Mouse (Mus musculus): ENCODE measurements at regions not wholly inside any gene's neighbourhood (a gene's known extent, or its start where the extent isn't known, plus 50 kb on each side); places are given as distances from the start of the nearest gene placed in this dataset.

DNA sequence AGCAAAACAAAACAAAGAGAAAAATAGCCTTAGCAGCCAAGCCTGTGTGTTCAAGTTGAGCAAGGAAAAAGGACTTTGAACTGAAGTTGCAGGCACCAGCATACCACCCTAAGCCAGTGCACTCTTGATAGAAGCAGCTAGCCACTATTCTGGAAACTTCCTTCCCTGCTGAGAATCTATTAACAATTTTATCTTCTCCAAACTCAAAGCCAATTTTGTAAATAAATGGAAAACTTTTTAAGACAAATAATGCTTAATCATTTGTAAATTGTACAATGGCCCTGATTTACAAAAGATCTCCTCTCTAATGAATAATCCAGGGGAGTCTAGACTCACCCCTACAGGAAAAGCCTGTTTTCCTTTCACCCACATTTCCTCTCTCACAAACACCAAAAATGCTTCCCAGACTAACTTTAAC is 146.7 kb upstream of the Cited2 start:
- Histone ChIP-seq H3K4me1 (ENCODE audit: control insufficient read depth, insufficient read depth, low read length) (peaks cover 10% of the 10 kb centered on the region; the same call in 1 of the 2 replicates), H3K36me3 (ENCODE audit: control insufficient read depth, insufficient read depth, low read length) (no peaks in the 10 kb centered on the region), H3K27ac (ENCODE audit: insufficient read depth, low read depth, low read length) (peak overlapping the region; percentile 98), H3K27me3 (replicated peaks; ENCODE audit: control insufficient read depth, insufficient read depth, low read length) (no peaks in the 10 kb centered on the region), H3K4me3 (ENCODE audit: insufficient read depth, low read depth, low read length) (no peak overlapping the region)
- peak; percentile 84 for DNase-seq
- no peak for TF ChIP-seq CTCF (conservative IDR thresholded peaks at IDR 0.05; ENCODE audit: insufficient read depth, insufficient read length, low read depth, low read length)
- no peak for TF ChIP-seq POLR2A (IDR thresholded peaks at IDR 0.05; ENCODE audit: low read depth, low read length)

DNA sequence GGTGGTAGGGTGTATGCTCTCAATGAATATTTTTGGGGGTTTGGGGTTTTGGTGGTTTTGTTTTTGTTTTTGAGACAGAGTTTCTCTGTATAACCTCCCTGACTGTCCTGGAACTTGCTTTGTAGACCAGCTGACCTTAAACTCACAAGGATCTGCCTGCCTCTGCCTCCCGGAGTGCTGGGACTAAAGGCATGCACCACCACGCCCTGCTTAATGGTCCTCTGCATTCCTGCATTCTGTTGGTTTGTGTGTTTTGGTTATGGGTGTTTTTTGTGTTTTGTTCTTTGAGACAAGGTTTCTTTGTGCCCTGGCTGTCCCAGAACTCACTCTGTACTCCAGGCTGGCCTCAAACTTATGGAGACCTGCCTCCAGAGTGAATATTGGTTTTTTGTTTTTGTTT is 143.6 kb upstream of the Cited2 start:
- Histone ChIP-seq H3K4me1 (ENCODE audit: control insufficient read depth, insufficient read depth, low read length) (peaks cover 10% of the 10 kb centered on the region; the same call in 1 of the 2 replicates), H3K4me3 (ENCODE audit: insufficient read depth, low read depth, low read length) (no peak overlapping the region), H3K27me3 (replicated peaks; ENCODE audit: control insufficient read depth, insufficient read depth, low read length) (no peaks in the 10 kb centered on the region), H3K27ac (ENCODE audit: insufficient read depth, low read depth, low read length) (no peak overlapping the region), H3K36me3 (ENCODE audit: control insufficient read depth, insufficient read depth, low read length) (no peaks in the 10 kb centered on the region)
- no peak for DNase-seq
- WGBS: 72% methylated on average over 2 of the region's 2 CpGs
- no peak for TF ChIP-seq POLR2A (IDR thresholded peaks at IDR 0.05; ENCODE audit: low read depth, low read length)
- TF ChIP-seq CTCF (conservative IDR thresholded peaks at IDR 0.05; ENCODE audit: insufficient read depth, insufficient read length, low read depth, low read length): no peak

DNA sequence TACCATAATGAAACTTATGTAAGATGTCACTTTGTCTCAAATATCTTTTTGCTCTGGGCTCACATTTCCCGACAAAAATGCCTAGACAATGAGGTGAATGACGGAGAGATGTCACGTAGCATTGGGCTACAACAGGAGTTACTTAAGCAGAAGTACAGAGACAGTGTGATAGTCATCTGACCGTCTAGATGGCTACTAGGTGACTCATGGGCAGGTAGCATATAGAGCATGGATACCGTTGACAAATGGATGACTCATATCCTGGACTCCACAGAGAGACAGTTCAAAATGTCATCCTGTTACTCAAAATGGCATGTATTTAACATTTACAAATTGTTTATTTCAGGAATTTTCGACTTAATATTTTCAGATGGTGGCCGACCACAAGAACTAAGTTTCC is 138.2 kb upstream of the Cited2 start:
- TF ChIP-seq POLR2A (IDR thresholded peaks at IDR 0.05; ENCODE audit: low read depth, low read length) (no peak), CTCF (conservative IDR thresholded peaks at IDR 0.05; ENCODE audit: insufficient read depth, insufficient read length, low read depth, low read length) (no peak)
- Histone ChIP-seq H3K4me3 (ENCODE audit: insufficient read depth, low read depth, low read length) (no peak overlapping the region), H3K4me1 (ENCODE audit: control insufficient read depth, insufficient read depth, low read length) (no peaks in the 10 kb centered on the region), H3K36me3 (ENCODE audit: control insufficient read depth, insufficient read depth, low read length) (no peaks in the 10 kb centered on the region), H3K27me3 (replicated peaks; ENCODE audit: control insufficient read depth, insufficient read depth, low read length) (no peaks in the 10 kb centered on the region), H3K27ac (ENCODE audit: insufficient read depth, low read depth, low read length) (no peak overlapping the region)
- whole genome bisulfite sequencing: 86% methylated on average over 7 of the region's 7 CpGs
- no peak for DNase-seq

DNA sequence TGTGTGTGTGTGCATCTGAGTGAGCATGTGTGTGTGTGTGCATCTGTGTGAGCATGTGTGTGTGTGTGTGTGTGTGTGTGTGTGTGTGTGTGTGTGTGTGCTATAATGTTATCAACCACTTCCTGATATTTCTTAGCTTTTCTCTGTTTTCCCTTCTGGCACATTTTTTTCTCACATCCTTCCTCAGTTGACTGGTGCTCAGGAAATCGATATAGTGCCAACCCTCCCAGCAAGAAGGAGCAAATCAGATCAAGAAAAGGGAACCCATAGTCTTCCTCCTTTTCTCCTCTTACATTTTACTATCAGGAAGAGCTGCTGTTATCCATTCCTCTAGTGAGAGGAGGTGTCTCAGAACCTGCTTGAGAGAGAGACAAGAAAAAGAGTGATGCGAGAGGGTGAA is 136.1 kb upstream of the Cited2 start:
- Histone ChIP-seq H3K4me3 (ENCODE audit: insufficient read depth, low read depth, low read length) (no peak overlapping the region), H3K27ac (ENCODE audit: insufficient read depth, low read depth, low read length) (no peak overlapping the region), H3K27me3 (replicated peaks; ENCODE audit: control insufficient read depth, insufficient read depth, low read length) (no peaks in the 10 kb centered on the region), H3K36me3 (ENCODE audit: control insufficient read depth, insufficient read depth, low read length) (no peaks in the 10 kb centered on the region), H3K4me1 (ENCODE audit: control insufficient read depth, insufficient read depth, low read length) (no peaks in the 10 kb centered on the region)
- no peak for DNase-seq
- WGBS: 91% methylated on average over 2 of the region's 2 CpGs
- TF ChIP-seq CTCF (conservative IDR thresholded peaks at IDR 0.05; ENCODE audit: insufficient read depth, insufficient read length, low read depth, low read length) (no peak), POLR2A (IDR thresholded peaks at IDR 0.05; ENCODE audit: low read depth, low read length) (no peak)

DNA sequence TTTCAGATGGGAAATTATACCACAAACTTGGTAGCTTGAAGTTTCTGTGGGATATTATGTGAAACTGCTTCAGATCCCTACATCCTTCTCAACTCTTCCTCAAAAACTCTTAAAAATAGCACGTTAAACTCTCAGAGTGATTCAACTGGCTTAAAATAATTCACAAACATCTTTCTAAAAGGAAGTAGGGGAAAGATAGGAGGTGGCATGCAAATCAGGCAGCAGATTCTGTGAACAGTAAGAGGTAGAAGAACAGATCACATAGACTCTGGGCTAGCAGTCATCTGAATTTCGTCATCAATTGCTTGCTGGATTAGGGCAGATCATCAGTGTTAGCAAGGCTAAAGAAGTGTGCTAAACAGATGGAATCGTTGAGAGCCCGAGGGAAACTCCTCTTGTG is 133.9 kb upstream of the Cited2 start:
- Histone ChIP-seq H3K4me3 (ENCODE audit: insufficient read depth, low read depth, low read length) (no peak overlapping the region), H3K27me3 (replicated peaks; ENCODE audit: control insufficient read depth, insufficient read depth, low read length) (no peaks in the 10 kb centered on the region), H3K4me1 (ENCODE audit: control insufficient read depth, insufficient read depth, low read length) (no peaks in the 10 kb centered on the region), H3K27ac (ENCODE audit: insufficient read depth, low read depth, low read length) (no peak overlapping the region), H3K36me3 (ENCODE audit: control insufficient read depth, insufficient read depth, low read length) (no peaks in the 10 kb centered on the region)
- no peak for DNase-seq
- 79% methylated on average over 4 of the region's 4 CpGs for WGBS
- TF ChIP-seq POLR2A (IDR thresholded peaks at IDR 0.05; ENCODE audit: low read depth, low read length): no peak
- TF ChIP-seq CTCF (conservative IDR thresholded peaks at IDR 0.05; ENCODE audit: insufficient read depth, insufficient read length, low read depth, low read length): no peak

DNA sequence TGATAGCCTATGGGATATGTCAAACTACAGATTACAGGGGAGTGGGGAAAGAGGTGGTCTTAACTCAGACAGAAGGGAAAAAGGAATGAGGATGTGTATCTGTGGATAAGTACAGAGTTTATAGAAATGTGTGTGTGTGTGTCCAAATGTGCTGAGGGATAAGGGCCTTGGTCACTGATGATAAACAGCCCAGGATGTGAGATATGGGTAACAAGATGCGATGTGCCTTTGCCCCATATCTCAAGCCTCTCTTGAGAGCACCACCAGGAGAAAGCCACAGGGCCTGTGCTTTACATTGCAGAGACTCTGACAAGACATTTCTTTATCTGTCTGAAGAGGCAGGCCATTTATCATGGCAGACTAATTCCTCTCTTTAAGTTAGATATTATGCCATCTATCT is 132.8 kb upstream of the Cited2 start:
- 100% methylated on average over 1 of the region's 1 CpGs for WGBS
- H3K4me3 ChIP-seq (ENCODE audit: insufficient read depth, low read depth, low read length): no peak overlapping the region

DNA sequence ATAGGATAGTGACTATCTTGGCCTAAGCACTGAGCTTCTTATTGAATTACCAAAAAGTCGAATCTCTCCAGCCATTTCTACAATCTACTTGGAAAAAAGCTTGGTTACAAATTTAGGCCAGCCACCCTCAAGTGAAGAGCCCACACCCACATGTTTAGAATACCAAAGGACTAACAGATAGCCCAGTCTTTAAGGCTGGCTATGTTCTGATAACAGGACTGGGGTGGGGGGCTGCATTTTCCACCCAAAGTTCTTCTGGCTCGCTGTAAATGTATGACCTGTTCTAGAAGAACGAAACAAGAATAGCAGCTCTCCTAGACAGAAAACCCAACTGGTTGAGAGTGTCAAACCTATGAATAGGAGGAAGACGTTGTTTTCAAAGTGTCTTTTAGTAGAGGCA is 130.6 kb upstream of the Cited2 start:
- TF ChIP-seq CTCF (conservative IDR thresholded peaks at IDR 0.05; ENCODE audit: insufficient read depth, insufficient read length, low read depth, low read length): no peak
- TF ChIP-seq POLR2A (IDR thresholded peaks at IDR 0.05; ENCODE audit: low read depth, low read length): no peak
- Histone ChIP-seq H3K4me1 (ENCODE audit: control insufficient read depth, insufficient read depth, low read length) (no peaks in the 10 kb centered on the region), H3K36me3 (ENCODE audit: control insufficient read depth, insufficient read depth, low read length) (no peaks in the 10 kb centered on the region), H3K27me3 (replicated peaks; ENCODE audit: control insufficient read depth, insufficient read depth, low read length) (no peaks in the 10 kb centered on the region), H3K27ac (ENCODE audit: insufficient read depth, low read depth, low read length) (no peak overlapping the region), H3K4me3 (ENCODE audit: insufficient read depth, low read depth, low read length) (no peak overlapping the region)
- WGBS: 89% methylated on average over 4 of the region's 4 CpGs
- no peak for DNase-seq

More for the DNA sequence above, 132.8 kb upstream of the Cited2 start:
- TF ChIP-seq CTCF (conservative IDR thresholded peaks at IDR 0.05; ENCODE audit: insufficient read depth, insufficient read length, low read depth, low read length) (no peak), POLR2A (IDR thresholded peaks at IDR 0.05; ENCODE audit: low read depth, low read length) (no peak)
- no peak for DNase-seq
- Histone ChIP-seq H3K27me3 (replicated peaks; ENCODE audit: control insufficient read depth, insufficient read depth, low read length) (no peaks in the 10 kb centered on the region), H3K27ac (ENCODE audit: insufficient read depth, low read depth, low read length) (no peak overlapping the region), H3K36me3 (ENCODE audit: control insufficient read depth, insufficient read depth, low read length) (no peaks in the 10 kb centered on the region), H3K4me1 (ENCODE audit: control insufficient read depth, insufficient read depth, low read length) (no peaks in the 10 kb centered on the region)

DNA sequence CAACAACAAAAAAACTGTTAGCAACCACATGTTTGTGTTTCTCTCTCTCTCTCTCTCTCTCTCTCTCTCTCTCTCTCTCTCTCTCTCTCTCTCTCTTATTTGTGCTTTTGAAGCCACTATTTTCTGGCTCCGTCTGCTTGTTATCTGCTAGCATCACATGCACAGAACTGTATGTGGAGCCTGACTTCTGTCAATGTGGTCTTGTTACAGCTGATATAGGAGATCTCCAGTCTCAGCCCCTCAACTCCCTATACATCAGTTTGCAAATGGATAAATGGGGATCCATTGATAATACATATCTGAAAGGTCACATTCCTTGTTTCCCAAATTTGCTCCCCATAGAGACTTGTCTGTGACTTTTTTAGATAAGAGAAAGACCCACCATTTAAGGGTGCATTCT is 126.9 kb upstream of the Cited2 start:
- H3K36me3 ChIP-seq (ENCODE audit: control insufficient read depth, insufficient read depth, low read length): no peaks in the 10 kb centered on the region
- no peaks in the 10 kb centered on the region for H3K4me1 ChIP-seq (ENCODE audit: control insufficient read depth, insufficient read depth, low read length)
- no peak overlapping the region for H3K27ac ChIP-seq (ENCODE audit: insufficient read depth, low read depth, low read length)
- TF ChIP-seq CTCF (conservative IDR thresholded peaks at IDR 0.05; ENCODE audit: insufficient read depth, insufficient read length, low read depth, low read length): no peak
- no peak for TF ChIP-seq POLR2A (IDR thresholded peaks at IDR 0.05; ENCODE audit: low read depth, low read length)
- WGBS: 83% methylated on average over 1 of the region's 1 CpGs
- no peaks in the 10 kb centered on the region for H3K27me3 ChIP-seq (replicated peaks; ENCODE audit: control insufficient read depth, insufficient read depth, low read length)
- DNase-seq: no peak
- H3K4me3 ChIP-seq (ENCODE audit: insufficient read depth, low read depth, low read length): no peak overlapping the region

Measured in kidney, adult 2 months (tissue).